Mouse (Mus musculus): Measurements from ENCODE around the gene Ebf1. TPM values are rescaled to one million over a fixed set of nuclear protein-coding genes. Genes with fewer than 3 reads are reported as not detected.

Ebf1 gene
- 15.0 TPM for total RNA-seq (2023)

GRCm38 (mm10) chr11:44616788-44617712 is at the start of gene Ebf1:
Gene Ebf1 (plus strand): TSS chr11:44617317.

Other genes starting within 250 kb of the Ebf1 start
- not detected for gene Il12b, start 217.3 kb upstream of the Ebf1 start, total RNA-seq (2023)
- 22.9 TPM for gene Ublcp1, start 146.8 kb upstream of the Ebf1 start, total RNA-seq (2023)
- 167 TPM for gene Rnf145, start 98.4 kb upstream of the Ebf1 start, total RNA-seq (2023)